Mouse (Mus musculus) heart, postnatal 0 days (tissue): ENCODE measurements around the gene Chrna5.

Experiments used
- CTCF ChIP-seq: IDR thresholded peaks from 2 replicates; pipeline ENCODE4 v1.5.1; 2016; ENCODE audit warnings: antibody characterized with exemption, control low read depth, low read depth
- EP300 ChIP-seq: IDR thresholded peaks from 2 replicates; pipeline ENCODE4 v1.6.1; 2016; ENCODE audit warnings: antibody characterized with exemption, low read depth

- TF ChIP-seq CTCF (no peak), EP300 (no peak)
Observed at GRCm38 (mm10) chr9:55055386-55055930, 74.8 kb downstream of the Chrna5 start.
